Mouse (Mus musculus) embryonic facial prominence, embryonic 14.5 days (tissue): ENCODE measurements at regions not wholly inside any gene's neighbourhood (a gene's known extent, or its start where the extent isn't known, plus 50 kb on each side); places are given as distances from the start of the nearest gene placed in this dataset.

Experiments used
- ATAC-seq: fragments of 200-750 bp; cut with Nextera tagmentation; 2 replicates; pipeline ENCODE4 v1.8.0; 2017; ENCODE audit warnings: low read depth, moderate number of reproducible peaks, moderate TSS enrichment
- DNase-seq: peaks from one replicate; pipeline ENCODE4 v3.0.0-alpha.2; 2015; ENCODE audit warnings: low spot score
- H3K27ac ChIP-seq: fragments of 300-500 bp; sonication (generic); replicated peaks from 2 replicates; pipeline ENCODE4 v1.5.1; 2014; ENCODE audit warnings: low read depth, mild to moderate bottlenecking, low read length, moderate library complexity
- H3K27me3 ChIP-seq: fragments of 300-500 bp; sonication (generic); replicated peaks from 2 replicates; pipeline ENCODE4 v1.6.1; 2014; ENCODE audit warnings: low read length; ENCODE audit not compliant: control insufficient read depth, insufficient read depth
- H3K36me3 ChIP-seq: fragments of 300-500 bp; sonication (generic); 2 replicates; pipeline ENCODE4 v1.6.1; 2014; ENCODE audit warnings: low read length, mixed read lengths; ENCODE audit not compliant: control insufficient read depth, insufficient read depth
- H3K4me1 ChIP-seq: fragments of 300-500 bp; sonication (generic); 2 replicates; pipeline ENCODE4 v1.6.1; 2014; ENCODE audit warnings: antibody characterized with exemption, low read length; ENCODE audit not compliant: control insufficient read depth, insufficient read depth
- H3K4me2 ChIP-seq: fragments of 300-500 bp; sonication (generic); 2 replicates; pipeline ENCODE4 v1.6.1; 2014; ENCODE audit warnings: low read depth, mild to moderate bottlenecking, low read length, moderate library complexity, mixed read lengths
- H3K4me3 ChIP-seq: fragments of 300-500 bp; sonication (generic); 2 replicates; pipeline ENCODE4 v1.5.1; 2014; ENCODE audit warnings: low read depth, mild to moderate bottlenecking, low read length
- H3K9ac ChIP-seq: fragments of 300-500 bp; sonication (generic); 2 replicates; pipeline ENCODE4 v1.6.1; 2014; ENCODE audit warnings: low read depth, mild to moderate bottlenecking, low read length, moderate library complexity, mixed read lengths
- H3K9me3 ChIP-seq: fragments of 300-500 bp; sonication (generic); 2 replicates; pipeline ENCODE4 v1.6.1; 2016; ENCODE audit warnings: low read length; ENCODE audit not compliant: control insufficient read depth
- WGBS: fragments of 180-500 bp; shearing (Covaris S2); extraction: QIAGEN DNeasy Blood & Tissue Kit; methylation state at CpG from one replicate; pipeline ENCODE4 v1.1.7; 2014; 5-methylcytosine and 5-hydroxymethylcytosine counted together

DNA sequence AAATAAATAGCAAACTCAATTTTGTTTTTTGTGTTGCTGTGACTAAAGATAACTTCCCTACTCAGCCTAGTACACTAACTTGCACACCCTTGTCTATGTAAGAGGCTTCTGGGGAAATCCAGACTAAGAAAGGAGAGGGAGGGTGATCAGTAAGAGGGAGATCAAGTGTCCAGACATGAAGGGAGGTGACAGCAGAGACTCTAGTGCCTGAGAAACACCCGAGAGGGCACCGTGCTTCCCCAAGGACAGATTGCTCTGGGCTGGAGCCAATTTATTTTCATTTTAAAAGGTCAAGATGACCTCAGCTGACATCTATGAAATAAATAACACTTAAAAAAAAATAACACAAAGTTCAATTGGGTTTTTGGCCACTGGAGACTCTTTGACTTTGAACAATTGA, 56.5 kb upstream of the Armc3 start:
- ATAC-seq (no peak), DNase-seq (no peak)
- Histone ChIP-seq H3K27ac (no peak overlapping the region), H3K4me2 (no peak overlapping the region), H3K9ac (no peak overlapping the region), H3K27me3 (no peaks in the 10 kb centered on the region), H3K4me3 (no peak overlapping the region), H3K9me3 (no peaks in the 10 kb centered on the region), H3K4me1 (no peaks in the 10 kb centered on the region), H3K36me3 (no peaks in the 10 kb centered on the region)
- WGBS, result 43% methylated on average over 2 of the region's 2 CpGs

DNA sequence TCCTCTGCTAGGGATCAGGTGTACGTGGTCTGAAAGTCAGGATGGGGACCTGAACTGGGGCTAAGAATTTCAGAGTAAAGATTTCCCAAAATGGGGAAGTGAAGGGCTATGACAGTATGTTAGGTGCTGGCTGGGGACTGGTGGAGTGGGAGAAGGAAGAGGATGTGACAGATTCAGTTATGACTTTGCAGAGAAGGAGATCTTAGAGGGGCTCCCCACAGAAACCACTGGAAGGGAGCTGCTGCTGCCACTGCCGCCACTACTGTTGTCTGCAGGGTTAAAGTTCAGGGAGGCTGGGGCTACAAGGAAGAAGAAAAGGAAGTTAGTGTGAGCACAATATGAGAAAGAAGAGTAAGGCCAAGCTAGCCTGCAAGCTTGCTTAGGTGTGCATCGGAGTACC, 53.7 kb upstream of the Armc3 start:
- DNase-seq (no peak), ATAC-seq (no peak)
- H3K4me3 ChIP-seq, result no peak overlapping the region
- no peaks in the 10 kb centered on the region for H3K36me3 ChIP-seq
- no peaks in the 10 kb centered on the region for H3K9me3 ChIP-seq
- H3K27me3 ChIP-seq, result no peaks in the 10 kb centered on the region
- H3K4me2 ChIP-seq, result no peak overlapping the region
- no peaks in the 10 kb centered on the region for H3K4me1 ChIP-seq
- H3K27ac ChIP-seq, result no peak overlapping the region
- 72% methylated on average over 3 of the region's 3 CpGs for WGBS
- no peak overlapping the region for H3K9ac ChIP-seq

DNA sequence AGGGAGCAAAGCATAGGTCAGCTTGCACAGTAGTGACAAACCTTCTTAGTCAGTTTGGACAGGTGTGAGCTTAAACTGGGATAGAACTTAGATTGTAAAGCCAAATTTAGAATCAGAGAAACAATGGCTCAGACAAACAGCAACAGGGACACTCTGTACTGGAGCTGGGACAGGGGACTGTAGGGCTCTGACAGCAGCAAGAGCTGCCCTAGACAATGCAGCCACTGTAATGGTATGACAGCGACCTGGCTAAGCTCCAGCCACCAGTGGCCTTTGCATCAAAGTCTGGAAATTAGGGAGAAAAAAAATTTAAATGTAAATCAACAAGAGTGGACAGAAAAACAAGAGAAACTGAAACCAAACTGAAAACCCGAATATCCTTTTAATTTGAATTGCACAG, 53.2 kb upstream of the Armc3 start:
- WGBS, result 49% methylated on average over 2 of the region's 2 CpGs

DNA sequence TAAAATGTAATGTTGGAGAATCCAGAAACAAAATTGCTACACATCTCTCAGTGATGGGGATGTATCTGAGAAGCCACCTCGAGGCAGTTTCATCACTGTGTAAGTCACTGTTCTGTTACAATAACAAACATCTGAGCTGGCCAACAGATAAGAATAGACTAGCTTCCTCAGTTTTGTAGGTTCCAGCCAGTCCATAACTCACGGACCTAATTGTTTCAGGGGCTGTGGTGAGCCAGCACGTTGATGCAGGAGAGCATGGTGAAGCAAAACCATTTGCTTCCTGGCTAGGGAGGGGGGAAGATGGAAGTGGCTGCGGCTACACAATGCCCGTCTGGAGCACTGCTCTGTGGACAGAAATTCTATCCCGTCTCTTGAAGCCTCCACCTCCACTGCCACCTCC, 52.8 kb upstream of the Armc3 start:
- H3K27ac ChIP-seq, result no peak overlapping the region
- WGBS, result 24% methylated on average over 6 of the region's 6 CpGs
- no peaks in the 10 kb centered on the region for H3K27me3 ChIP-seq
- H3K4me3 ChIP-seq, result no peak overlapping the region
- H3K9me3 ChIP-seq, result no peaks in the 10 kb centered on the region
- no peak overlapping the region for H3K9ac ChIP-seq
- H3K4me1 ChIP-seq, result no peaks in the 10 kb centered on the region
- DNase-seq, result peak; percentile 3
- H3K36me3 ChIP-seq, result no peaks in the 10 kb centered on the region
- no peak overlapping the region for H3K4me2 ChIP-seq
- peak; percentile 26; the same call in 1 of the 2 replicates for ATAC-seq

More for the DNA sequence above, 53.2 kb upstream of the Armc3 start:
- H3K9me3 ChIP-seq, result no peaks in the 10 kb centered on the region
- H3K9ac ChIP-seq, result no peak overlapping the region
- H3K27me3 ChIP-seq, result no peaks in the 10 kb centered on the region
- H3K27ac ChIP-seq, result no peak overlapping the region
- H3K4me1 ChIP-seq, result no peaks in the 10 kb centered on the region
- DNase-seq, result peak; percentile 29
- no peak overlapping the region for H3K4me3 ChIP-seq
- ATAC-seq, result 0 out of 2 replicates have a peak, but pooled peaks have one; percentile 47
- no peak overlapping the region for H3K4me2 ChIP-seq
- H3K36me3 ChIP-seq, result no peaks in the 10 kb centered on the region

DNA sequence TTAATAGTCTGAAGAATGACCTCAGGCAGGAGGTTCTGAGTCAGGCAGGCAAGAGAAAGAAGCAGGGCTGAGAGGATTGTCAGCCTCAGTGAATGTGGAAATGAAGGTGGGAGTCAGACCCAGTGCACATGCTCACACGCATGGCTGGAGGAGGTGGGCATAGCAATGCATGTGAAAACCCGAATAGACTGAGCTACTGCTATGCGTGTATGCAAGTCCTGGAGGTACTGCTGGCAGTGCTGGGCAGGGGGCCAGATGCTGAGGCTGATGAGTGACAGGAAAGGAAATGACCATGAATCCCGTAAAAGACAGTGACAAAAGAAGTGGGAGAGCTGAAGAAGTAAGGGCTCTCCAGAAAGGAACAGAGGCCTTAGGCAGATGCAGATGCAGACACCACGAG, 50.3 kb upstream of the Armc3 start:
- no peaks in the 10 kb centered on the region for H3K27me3 ChIP-seq
- no peak overlapping the region for H3K4me2 ChIP-seq
- no peaks in the 10 kb centered on the region for H3K4me1 ChIP-seq
- H3K9ac ChIP-seq, result no peak overlapping the region
- ATAC-seq, result no peak
- no peak overlapping the region for H3K4me3 ChIP-seq
- H3K9me3 ChIP-seq, result no peaks in the 10 kb centered on the region
- 55% methylated on average over 5 of the region's 5 CpGs for WGBS
- H3K36me3 ChIP-seq, result no peaks in the 10 kb centered on the region
- no peak overlapping the region for H3K27ac ChIP-seq
- DNase-seq, result peak; percentile 3
